Mouse (Mus musculus) kidney, adult 2 months (tissue): ENCODE data around the gene Ncor2.

Source experiments
- CTCF ChIP-seq: fragments of 200-500 bp; conservative IDR thresholded peaks from 2 replicates; pipeline ENCODE4 v1.5.1; 2011; ENCODE audit warnings: low read depth, mild to moderate bottlenecking, control low read depth, low read length, moderate library complexity, mixed read lengths; ENCODE audit not compliant: insufficient read depth, insufficient read length
- POLR2A ChIP-seq: fragments of 200-500 bp; IDR thresholded peaks from one replicate; pipeline ENCODE4 v1.6.1; 2011; ENCODE audit warnings: low read depth, low read length, control low read depth

DNA sequence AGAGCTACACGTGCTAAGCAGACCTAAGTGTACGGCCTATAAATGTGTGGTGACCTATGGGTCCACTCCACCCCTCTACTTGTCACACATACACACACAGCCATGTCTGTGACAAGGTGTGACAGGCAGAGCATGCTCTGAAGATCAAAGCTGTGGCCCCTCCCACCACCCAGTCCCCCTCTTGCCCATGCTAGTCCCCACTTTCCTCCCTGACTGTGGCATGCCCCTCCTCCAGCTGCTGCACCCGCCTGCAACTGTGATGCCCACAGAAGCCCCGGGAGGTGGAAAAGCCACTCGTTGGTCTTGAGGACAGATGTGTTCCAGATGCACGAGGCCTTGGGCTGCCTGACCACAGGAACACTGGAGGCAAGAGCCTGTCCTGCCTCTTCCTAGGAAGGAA is 74.2 kb downstream of the Ncor2 start:
- no peak for TF ChIP-seq CTCF
- TF ChIP-seq POLR2A: no peak
